Mouse (Mus musculus) liver (tissue): ENCODE results near the gene Gsta2.
A peak's percentile ranks its signal among the peaks of the same experiment; 100 is the strongest.
"Not testable (repeated sequence)": the region's sequence is repeated elsewhere in the genome, so short reads cannot be mapped to it uniquely, and the experiment has no call there.

Source experiments
- DNase-seq: peaks from one replicate; pipeline ENCODE4 v3.0.0-alpha.2; 2020; ENCODE audit warnings: mixed read lengths

The Gsta2 gene

GRCm38 (mm10) chr9:78355611-78356010, at the start of gene Gsta2:
Gene Gsta2 (minus strand): TSS chr9:78355788.
- no peak for DNase-seq

GRCm38 (mm10) chr9:78401596-78401995, 46.0 kb upstream of the Gsta2 start:
- DNase-seq = no peak

GRCm38 (mm10) chr9:78400570-78400969, 45.0 kb upstream of the Gsta2 start:
- DNase-seq = no peak

GRCm38 (mm10) chr9:78396517-78396916, 40.9 kb upstream of the Gsta2 start:
- DNase-seq = no peak

- DNase-seq = peak; percentile 61
Measured at GRCm38 (mm10) chr9:78395630-78396351, 40.2 kb upstream of the Gsta2 start, which contains the start of gene Ddx43. Gene Ddx43 (plus strand): TSS chr9:78395777.

GRCm38 (mm10) chr9:78395244-78395629, 39.6 kb upstream of the Gsta2 start:
- no peak for DNase-seq

- DNase-seq = no peak
Measured at GRCm38 (mm10) chr9:78394602-78395001, 39.0 kb upstream of the Gsta2 start.

- no peak for DNase-seq
Measured at GRCm38 (mm10) chr9:78393741-78394140, 38.2 kb upstream of the Gsta2 start.

GRCm38 (mm10) chr9:78389981-78390380, 34.4 kb upstream of the Gsta2 start:
- no peak for DNase-seq

GRCm38 (mm10) chr9:78386947-78387346, 31.4 kb upstream of the Gsta2 start:
- no peak for DNase-seq

- no peak for DNase-seq
Measured at GRCm38 (mm10) chr9:78385893-78386292, 30.3 kb upstream of the Gsta2 start.

GRCm38 (mm10) chr9:78378113-78378785, 22.7 kb upstream of the Gsta2 start, which contains the start of gene Ooep:
Gene Ooep (minus strand): TSS chr9:78378725.
- peak; percentile 10 for DNase-seq

GRCm38 (mm10) chr9:78377546-78377945, 22.0 kb upstream of the Gsta2 start:
- no peak for DNase-seq

GRCm38 (mm10) chr9:78375486-78375885, 19.9 kb upstream of the Gsta2 start:
- no peak for DNase-seq

GRCm38 (mm10) chr9:78374885-78375389, 19.3 kb upstream of the Gsta2 start:
- DNase-seq = no peak

- DNase-seq = no peak
Measured at GRCm38 (mm10) chr9:78374397-78374796, 18.8 kb upstream of the Gsta2 start.

GRCm38 (mm10) chr9:78372827-78373504, 17.4 kb upstream of the Gsta2 start:
- no peak for DNase-seq

GRCm38 (mm10) chr9:78371441-78371840, 15.9 kb upstream of the Gsta2 start:
- DNase-seq = no peak

GRCm38 (mm10) chr9:78369786-78370185, 14.2 kb upstream of the Gsta2 start:
- no peak for DNase-seq

- no peak for DNase-seq
Measured at GRCm38 (mm10) chr9:78369349-78369748, 13.8 kb upstream of the Gsta2 start.

GRCm38 (mm10) chr9:78368671-78369293, 13.2 kb upstream of the Gsta2 start:
- DNase-seq = no peak

GRCm38 (mm10) chr9:78367959-78368358, 12.4 kb upstream of the Gsta2 start, which contains the start of gene Dppa5a:
Gene Dppa5a (minus strand): TSS chr9:78368177.
- DNase-seq = not testable (repeated sequence)
